Mouse (Mus musculus) activated CD4-positive, CD25-positive, alpha-beta regulatory T cell, adult 4 months (primary cell): ENCODE measurements around the gene Gm14399. TPM values are rescaled to one million over a fixed set of nuclear protein-coding genes. Genes with fewer than 3 reads are reported as not detected.
"Not testable (repeated sequence)": the region's sequence is repeated elsewhere in the genome, so short reads cannot be mapped to it uniquely, and the experiment has no call there.

ENCODE experiments used
- ATAC-seq: one replicate; pipeline ENCODE4 v1.8.0; 2017
- polyA plus RNA-seq, 2 experiments: library from polyadenylated mRNA; unstranded; fragments of 100-300 nt; shearing (Covaris generic); gene quantifications; one replicate each; pipeline ENCODE4 v1.2.1; 2017

Gm14399 gene
- polyA plus RNA-seq, result 10 to 100 TPM in 1 of 2 experiments, 1 to 10 TPM in 1; 4.3 to 19.8 TPM

DNA sequence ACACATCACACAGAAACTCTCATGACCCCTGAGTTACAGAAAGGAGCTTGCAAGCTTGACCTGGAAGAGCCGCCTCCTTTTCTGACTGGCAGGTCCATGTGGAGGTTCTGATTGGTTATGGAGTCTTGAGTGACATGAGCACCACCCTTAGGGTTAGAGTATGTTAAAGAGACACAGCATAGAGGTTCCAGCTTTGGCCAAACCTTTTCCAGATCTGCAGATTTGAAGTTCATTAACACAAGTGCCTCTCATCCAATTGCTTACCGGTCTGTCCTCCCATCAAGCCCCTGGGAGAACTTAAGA lies at the start of gene Gm14399:
Gene Gm14399 (minus strand): TSS at position 20 of the 303 bp plus-strand sequence.
- ATAC-seq, result not testable (repeated sequence)

DNA sequence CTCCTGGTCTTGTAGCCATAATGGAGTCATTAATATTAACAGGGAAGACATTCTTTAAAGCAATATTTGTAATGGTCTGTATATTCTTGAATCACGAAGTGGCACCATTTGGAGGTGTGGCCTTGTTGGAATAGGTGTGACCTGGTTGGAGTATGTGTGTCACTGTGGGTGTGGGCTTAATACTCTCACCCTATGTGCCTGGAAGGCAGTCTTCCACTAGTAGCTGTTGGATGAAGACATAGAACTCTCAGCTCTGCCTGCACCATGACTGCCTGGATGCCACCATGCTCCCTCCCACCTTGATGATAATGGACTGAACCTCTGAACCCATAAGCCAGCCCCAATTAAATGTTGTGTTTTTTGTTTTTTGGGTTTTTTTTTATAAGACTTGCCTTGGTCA lies 37.2 kb upstream of the Gm14399 start:
- not testable (repeated sequence) for ATAC-seq

DNA sequence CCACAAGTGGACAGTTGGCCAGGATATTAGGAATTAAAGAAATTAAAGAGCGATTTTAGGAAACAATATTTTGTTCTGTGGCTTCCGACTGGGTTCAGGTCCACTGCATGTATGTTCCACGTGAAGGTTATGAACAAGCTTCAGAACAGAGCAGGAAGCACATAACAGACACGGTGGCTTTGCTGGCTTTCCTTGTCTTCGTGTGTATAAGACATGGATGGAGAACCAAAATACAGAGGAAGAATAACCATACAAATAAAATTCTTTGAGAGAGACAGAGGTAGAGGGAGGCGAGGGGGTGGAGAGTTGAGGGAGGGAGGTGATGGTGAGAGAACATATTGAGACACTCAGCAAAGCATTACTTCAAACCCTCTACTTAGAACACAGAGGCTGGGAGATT lies 34.5 kb upstream of the Gm14399 start:
- no peak for ATAC-seq

DNA sequence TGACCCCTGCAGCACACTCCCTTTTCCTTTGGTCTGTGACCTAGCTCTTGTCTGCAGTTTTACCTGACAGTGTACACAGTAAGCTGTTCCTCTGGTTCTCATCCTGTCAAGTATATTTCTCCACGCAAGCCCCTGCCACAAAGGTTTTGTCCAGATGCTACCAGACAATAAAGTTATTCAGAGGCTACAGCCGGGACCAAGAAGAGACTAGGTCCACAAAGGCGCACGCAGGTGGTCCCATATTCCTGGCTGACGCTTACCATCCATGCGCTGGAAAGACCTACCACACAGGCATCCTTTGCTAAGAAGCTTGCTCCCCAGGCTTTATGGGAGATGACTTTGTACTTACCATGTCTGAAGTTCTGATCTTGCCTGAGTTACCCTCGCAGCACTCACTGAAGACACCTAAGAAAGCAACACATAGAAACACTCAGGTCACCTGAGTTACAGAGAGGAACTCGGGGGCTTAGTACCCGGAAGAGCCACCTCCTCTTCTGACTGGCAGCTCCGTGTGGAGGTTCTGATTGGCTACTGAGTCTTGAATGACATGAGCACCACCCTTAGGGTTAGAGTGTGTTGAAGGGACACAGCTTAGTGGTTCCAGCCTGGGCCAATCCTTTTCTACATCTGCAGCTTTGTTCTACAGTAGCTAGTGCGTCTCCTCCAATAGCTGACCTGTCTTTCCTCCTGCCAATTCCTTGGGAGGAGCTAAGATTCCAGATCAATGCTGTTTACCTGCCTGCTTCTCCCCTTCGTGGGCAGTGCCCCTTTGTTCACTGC lies 33.8 kb upstream of the Gm14399 start, which contains the start of gene Gm14443:
Gene Gm14443 (minus strand): TSS at position 471 of the 780 bp plus-strand sequence.
- ATAC-seq, result not testable (repeated sequence)

DNA sequence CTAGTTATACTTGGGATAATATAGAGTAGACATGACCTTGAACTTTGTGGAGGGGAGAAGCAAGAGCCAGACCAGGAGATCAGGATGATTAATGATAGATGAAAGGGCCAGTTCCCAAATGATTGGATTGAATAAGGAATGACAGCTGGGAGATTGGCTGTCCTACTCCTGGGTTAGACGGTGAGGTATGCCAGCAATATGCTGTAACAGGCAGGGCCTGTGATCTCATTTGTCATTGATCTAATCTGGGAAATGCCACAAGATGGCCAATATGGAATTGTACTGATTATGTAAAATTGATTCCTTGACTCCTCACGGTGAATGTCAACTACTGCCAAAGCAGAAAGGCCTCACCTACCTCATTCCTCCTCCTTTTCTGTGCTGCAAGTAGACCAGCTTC lies 32.2 kb upstream of the Gm14399 start:
- not testable (repeated sequence) for ATAC-seq

DNA sequence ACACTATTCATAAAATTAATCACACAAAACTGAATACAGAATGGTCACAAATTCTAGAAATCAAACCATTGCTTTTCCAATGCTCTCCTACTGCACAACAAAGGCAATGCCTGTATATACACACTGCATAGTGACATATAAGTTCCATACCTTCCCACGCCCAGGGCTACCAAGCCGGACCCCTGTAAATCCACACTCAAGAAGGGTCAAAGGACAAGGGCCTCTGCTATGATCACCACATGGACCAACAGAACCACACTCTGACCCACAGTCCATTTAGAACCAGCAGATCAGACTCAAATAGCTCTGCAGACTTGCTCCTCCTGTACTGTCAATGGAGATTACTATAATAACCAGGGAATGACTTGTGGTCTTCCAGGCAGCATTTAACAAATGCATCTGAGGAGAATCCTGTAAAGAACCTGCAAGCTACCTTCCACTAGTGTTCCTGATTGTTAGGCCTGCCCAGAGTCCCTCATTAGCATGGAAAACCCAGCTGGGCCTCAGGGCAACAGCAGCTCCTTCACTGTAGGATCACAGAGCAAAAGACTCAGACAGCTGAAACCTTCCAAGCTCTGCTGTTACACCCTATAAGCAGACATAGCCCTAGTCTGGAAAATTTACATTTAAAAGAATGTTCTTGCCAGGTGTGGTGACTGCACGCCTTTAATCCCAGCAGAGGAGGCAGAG lies 31.2 kb upstream of the Gm14399 start:
- not testable (repeated sequence) for ATAC-seq

DNA sequence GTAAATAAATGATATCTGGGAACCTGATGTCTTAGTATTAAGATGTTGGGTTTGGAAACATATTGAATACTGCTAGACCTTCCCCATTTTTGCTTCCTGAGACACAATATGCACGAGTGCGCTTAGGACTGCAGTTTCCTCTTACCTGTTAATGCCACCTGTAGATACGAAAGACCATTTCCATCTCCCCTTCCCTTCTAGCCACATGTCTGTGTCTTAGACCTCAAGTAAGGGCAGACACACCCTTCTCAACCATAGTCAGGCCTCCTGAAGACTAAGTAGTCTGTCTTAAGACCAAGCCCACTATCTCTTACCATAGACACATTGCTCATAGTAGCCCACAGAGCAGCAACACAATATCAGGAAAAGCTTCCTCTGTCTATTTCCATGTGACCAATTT lies 30.3 kb upstream of the Gm14399 start:
- no peak for ATAC-seq

DNA sequence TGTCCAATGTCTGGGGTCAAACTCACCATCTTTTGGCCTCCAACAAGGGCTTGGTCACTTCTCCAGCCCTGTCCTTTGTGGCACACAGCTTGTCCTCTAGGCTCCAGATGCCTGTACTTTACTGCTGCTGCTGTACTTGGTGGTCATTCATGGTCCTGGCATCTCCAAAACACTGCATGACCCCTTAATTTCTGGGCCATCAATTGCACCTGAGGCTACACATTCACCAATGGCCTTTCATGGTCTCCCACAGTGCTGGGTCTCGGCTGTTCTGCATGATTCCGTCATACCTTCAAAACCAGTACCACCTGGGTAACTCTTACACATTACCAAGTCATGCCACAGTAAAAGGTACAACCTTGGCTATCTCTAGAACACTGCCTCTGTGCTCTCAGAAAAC lies 25.1 kb upstream of the Gm14399 start:
- not testable (repeated sequence) for ATAC-seq

DNA sequence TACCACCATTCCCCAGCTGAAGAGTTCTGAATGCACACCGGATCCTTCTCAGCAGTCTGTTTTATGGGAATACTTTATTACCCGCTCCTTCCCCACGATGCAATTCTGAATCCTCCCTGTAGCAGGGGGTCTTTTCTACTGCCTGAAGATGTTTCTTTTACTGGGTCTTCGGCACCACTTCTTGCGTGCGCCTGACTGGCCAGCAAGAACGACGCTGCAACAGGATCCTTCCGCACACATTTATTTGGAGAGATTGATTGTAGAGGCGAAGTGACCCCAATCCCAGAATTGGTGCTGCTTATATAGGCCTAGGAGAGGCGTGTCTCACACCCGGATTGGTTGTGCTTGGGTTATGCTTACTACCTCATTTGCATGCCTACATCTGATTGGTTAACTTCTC lies 23.3 kb upstream of the Gm14399 start:
- ATAC-seq, result not testable (repeated sequence)

DNA sequence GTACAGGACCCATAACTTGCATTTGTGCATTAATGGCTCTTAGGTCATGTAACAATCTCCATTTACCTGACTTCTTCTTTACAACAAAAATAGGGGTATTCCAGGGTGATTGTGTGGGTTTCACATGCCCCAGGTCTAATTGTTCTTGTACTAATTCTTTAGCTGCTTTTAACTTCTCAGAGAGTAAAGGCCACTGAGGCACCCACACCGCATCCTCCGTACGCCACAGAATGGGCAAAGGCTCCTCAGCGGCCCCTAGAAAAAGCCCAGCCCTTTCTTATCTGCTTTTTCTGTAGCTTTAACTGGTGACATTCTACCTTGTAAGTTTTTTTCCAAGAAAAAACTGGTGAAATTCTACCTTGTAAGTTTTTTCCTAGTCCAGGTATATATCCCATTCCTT lies 19.6 kb upstream of the Gm14399 start:
- not testable (repeated sequence) for ATAC-seq

DNA sequence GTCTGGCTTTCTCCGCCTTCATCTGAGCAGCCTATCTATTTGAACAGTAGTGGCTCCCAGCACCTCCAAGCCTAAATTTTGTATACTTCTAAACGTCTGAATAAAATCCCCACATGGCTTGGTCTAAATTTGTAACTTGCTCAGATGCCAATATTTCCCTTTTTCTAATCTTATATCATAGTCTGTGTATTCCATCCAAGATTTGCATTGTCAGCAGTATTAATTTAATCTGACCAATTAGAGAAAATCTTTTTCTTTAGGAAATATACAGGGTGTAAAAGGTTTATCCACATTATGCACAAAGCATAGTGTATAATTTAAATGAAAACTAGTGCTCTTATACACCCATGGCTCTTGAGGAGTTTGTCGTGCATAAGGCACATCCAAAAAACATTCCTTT lies 16.8 kb upstream of the Gm14399 start:
- no peak for ATAC-seq

DNA sequence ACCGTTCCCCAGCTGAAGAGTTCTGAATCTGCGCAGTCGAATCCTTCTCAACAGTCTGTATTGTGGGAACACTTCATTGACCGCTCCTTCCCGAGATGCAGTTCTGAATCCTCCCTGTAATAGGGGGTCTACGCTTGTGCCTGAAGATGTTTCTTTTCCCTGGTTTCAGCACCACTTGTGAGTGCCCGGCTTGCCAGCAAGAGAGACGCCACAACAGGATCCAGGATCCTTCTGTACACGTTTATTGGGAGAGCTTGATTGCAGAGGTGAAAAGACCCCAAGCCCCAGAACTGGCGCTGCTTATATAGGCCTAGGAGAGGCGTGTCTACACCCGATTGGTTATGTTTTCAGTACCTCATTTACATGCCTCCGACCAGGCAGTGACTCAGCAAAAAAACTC lies 14.9 kb upstream of the Gm14399 start:
- no peak for ATAC-seq

DNA sequence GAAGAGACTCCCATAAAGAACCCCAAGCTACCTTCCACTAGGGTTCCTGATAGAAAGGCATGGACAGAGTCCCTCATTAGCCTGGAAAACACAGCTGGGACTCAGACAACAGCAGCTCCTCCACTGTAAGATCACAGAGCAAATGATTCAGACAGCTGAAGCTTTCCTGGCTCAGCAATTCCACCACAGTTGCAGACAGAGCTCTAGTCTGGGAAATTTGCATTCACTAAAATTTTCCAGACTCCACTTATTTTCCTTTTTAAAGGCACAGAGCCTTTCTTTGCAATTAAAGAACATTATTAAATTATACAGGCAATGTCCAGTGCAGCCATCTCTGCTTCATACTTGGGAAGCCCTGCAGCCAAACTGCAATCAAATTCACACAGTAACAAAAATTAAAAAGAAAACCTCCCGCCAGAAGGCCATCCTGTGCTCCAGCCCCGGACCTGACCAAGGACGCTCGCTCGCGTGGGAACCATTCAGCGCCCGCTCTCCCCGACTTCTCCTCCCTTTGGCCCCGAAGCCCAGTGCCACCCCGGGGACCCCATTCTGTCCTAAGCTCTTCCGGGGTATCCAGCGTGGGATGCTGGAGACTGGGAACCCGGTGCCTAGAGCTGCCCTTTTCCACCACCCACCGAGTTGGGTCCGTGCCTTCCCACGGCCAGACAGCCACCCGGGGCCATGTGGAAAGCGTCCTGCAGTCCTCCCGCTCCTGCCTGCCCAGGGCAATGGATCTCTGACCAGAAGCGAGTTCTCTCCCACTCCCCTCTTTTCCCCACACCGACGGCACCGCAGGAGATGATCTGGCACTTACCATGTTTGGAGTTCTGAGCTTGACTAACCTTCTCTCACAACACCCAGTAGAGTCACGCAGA lies 457 bp downstream of the Gm14399 start:
- ATAC-seq, result not testable (repeated sequence)

DNA sequence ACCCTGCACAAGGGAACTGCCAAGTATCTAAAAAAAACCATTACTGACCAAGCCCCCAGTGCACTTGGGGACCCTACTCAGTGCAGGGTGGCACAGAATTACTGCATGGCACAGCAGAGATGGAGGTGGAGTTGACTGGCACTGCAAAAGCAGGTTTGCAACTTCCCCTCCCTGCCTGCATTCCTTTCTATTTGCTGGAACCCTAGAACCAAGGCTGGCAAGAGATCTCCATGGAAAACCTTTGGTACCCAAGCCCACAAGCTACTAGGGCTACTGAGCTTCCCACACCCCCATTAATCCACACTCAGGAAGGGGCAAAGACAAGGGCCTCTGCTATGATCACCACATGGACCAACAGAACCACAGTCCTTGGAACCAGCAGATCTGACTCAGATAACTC lies 1.2 kb downstream of the Gm14399 start:
- not testable (repeated sequence) for ATAC-seq

Other genes starting within 250 kb of the Gm14399 start
- gene Gm14444, start 131.8 kb downstream of the Gm14399 start, polyA plus RNA-seq, result not detected
- not detected for gene Gm14393, start 74.2 kb downstream of the Gm14399 start, polyA plus RNA-seq
- gene Gm14443, start 33.9 kb upstream of the Gm14399 start, polyA plus RNA-seq, result under 1 TPM; 0.24 to 0.37 TPM
- gene Gm14391, start 64.9 kb upstream of the Gm14399 start, polyA plus RNA-seq, result 1 to 10 TPM; 4.7 to 6.8 TPM
- 1 to 10 TPM in 1 of 2 experiments, not detected in 1; 6.9 TPM for gene Gm14440, start 133.1 kb upstream of the Gm14399 start, polyA plus RNA-seq
- 10 to 100 TPM in 1 of 2 experiments, 1 to 10 TPM in 1; 8.0 to 10.4 TPM for gene Gm4631, start 196.2 kb upstream of the Gm14399 start, polyA plus RNA-seq
- 1 to 10 TPM; 3.1 TPM for gene Zfp968, start 230.4 kb upstream of the Gm14399 start, polyA plus RNA-seq